Mouse (Mus musculus) forebrain, embryonic 16.5 days (tissue): Measurements from ENCODE around the gene Oscar. TPM values are rescaled to one million over a fixed set of nuclear protein-coding genes. Genes with fewer than 3 reads are reported as not detected.
A peak's percentile ranks its signal among the peaks of the same experiment; 100 is the strongest.

Experiments
- ATAC-seq: fragments of 200-750 bp; cut with Nextera tagmentation; 2 replicates; pipeline ENCODE4 v1.8.0; 2017; ENCODE audit warnings: mild to moderate bottlenecking, moderate library complexity
- H3K27ac ChIP-seq: fragments of 300-500 bp; sonication (generic); 2 replicates; pipeline ENCODE4 v1.5.1; 2014; ENCODE audit warnings: low read length, control low read depth
- H3K27me3 ChIP-seq: fragments of 300-500 bp; sonication (generic); replicated peaks from 2 replicates; pipeline ENCODE4 v1.6.1; 2014; ENCODE audit warnings: low read length; ENCODE audit not compliant: control insufficient read depth, insufficient read depth
- H3K36me3 ChIP-seq: fragments of 300-500 bp; sonication (generic); 2 replicates; pipeline ENCODE4 v1.6.1; 2014; ENCODE audit not compliant: control insufficient read depth, insufficient read depth
- H3K4me1 ChIP-seq: fragments of 300-500 bp; sonication (generic); replicated peaks from 2 replicates; pipeline ENCODE4 v1.6.1; 2014; ENCODE audit warnings: low read length; ENCODE audit not compliant: control insufficient read depth, insufficient read depth
- H3K4me2 ChIP-seq: fragments of 300-500 bp; sonication (generic); 2 replicates; pipeline ENCODE4 v1.6.1; 2014; ENCODE audit warnings: mild to moderate bottlenecking, low read length, control low read depth
- H3K4me3 ChIP-seq: fragments of 300-500 bp; sonication (generic); replicated peaks from 2 replicates; pipeline ENCODE4 v1.5.1; 2014; ENCODE audit warnings: mild to moderate bottlenecking, low read length, control low read depth
- H3K9ac ChIP-seq: fragments of 300-500 bp; sonication (generic); replicated peaks from 2 replicates; pipeline ENCODE4 v1.6.1; 2014; ENCODE audit warnings: low read depth, low read length, control low read depth
- H3K9me3 ChIP-seq: fragments of 300-500 bp; sonication (generic); 2 replicates; pipeline ENCODE4 v1.6.1; 2016; ENCODE audit warnings: low read length; ENCODE audit not compliant: control insufficient read depth
- WGBS: fragments of 180-500 bp; shearing (Covaris S2); extraction: QIAGEN DNeasy Blood & Tissue Kit; methylation state at CpG from one replicate; pipeline ENCODE4 v1.1.7; 2014; 5-methylcytosine and 5-hydroxymethylcytosine counted together
- polyA plus RNA-seq: library from polyadenylated mRNA; unstranded; fragments of >200 nt; fragmentation: Nextera tagmentation; extraction: Ambion mirVana; gene quantifications from 2 replicates; pipeline ENCODE4 v1.2.1, GENCODE M21; 2015

Gene Oscar
- polyA plus RNA-seq, 1 experiment from 2014 or later, result 0.46 TPM

DNA sequence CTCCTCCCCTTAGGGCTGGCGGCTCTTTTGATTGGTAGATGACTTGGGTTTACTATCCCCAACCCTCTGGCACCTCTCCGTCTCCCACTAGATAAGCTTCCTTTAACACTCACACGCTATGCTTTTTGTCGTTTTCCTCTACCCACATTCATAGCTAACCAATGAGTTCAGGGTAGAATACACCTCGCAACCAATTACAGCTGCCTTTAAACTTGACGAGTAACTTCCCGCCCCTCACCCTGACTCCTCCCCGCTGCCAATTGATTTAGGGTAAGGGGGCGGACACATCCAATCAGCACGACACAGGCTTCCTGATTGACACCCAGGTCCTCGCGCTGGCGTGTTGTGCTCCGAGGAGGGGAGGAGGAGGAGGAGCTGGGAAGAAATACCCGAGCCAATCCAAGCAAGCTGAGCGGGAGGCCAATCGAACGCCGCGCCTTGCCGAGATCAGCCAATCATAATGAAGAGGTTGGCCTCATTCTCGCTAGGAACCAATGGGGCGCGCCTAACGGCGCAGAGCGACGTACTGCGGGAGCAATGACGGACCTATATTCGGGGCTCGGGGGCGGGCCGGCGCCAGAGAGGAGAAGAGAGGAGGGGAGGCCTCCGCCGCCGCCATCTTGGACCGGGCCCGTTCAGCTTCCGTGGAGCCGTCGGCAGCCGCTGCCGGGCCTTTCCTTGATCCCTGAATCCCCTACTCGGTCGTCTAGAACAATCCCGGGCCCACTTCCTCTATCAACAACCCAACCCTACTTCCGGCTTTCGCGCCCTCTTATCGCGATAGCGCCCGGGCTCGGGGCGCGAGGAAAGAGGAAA, 28.9 kb upstream of the Oscar start, which contains the start of gene Cnot3:
TSS of gene Cnot3 (plus strand) at position 597 of the 816 bp plus-strand sequence.
- peak within 1 kb of the TSS; percentile 97 for H3K27ac ChIP-seq
- peak; percentile 97 for ATAC-seq
- H3K9ac ChIP-seq, result peak within 1 kb of the TSS; percentile 80
- H3K36me3 ChIP-seq, result peaks cover 9% of the 10 kb centered on the region
- H3K4me2 ChIP-seq, result peak within 1 kb of the TSS; percentile 88
- no peaks in the 10 kb centered on the region for H3K27me3 ChIP-seq
- H3K4me1 ChIP-seq, result peaks cover 37% of the 10 kb centered on the region
- H3K4me3 ChIP-seq, result peak within 1 kb of the TSS; percentile 71
- 0% methylated on average over 48 of the region's 58 CpGs for WGBS
- H3K9me3 ChIP-seq, result no peaks in the 10 kb centered on the region

DNA sequence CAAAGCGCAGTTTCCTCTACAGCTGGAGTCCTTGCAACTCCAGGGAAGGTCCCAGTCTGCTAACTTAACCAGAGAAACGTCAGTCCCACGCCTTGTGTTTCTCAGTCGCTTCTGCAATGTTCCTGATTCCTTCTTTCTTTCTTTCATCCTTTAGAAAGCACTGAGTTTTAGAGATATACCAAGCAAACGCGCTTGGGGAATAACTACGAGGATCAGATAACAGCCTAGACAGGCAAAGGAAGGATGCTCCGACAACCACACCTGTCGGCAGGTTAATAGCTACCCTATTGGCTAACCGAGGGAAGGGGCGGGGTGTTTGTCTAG, 28.4 kb upstream of the Oscar start:
- H3K4me1 ChIP-seq, result peaks cover 37% of the 10 kb centered on the region
- H3K36me3 ChIP-seq, result peaks cover 12% of the 10 kb centered on the region
- peak overlapping the region; percentile 33; the same call in 1 of the 2 replicates for H3K9ac ChIP-seq
- H3K9me3 ChIP-seq, result no peaks in the 10 kb centered on the region
- WGBS, result 1% methylated on average over 11 of the region's 11 CpGs
- no peaks in the 10 kb centered on the region for H3K27me3 ChIP-seq
- peak overlapping the region; percentile 76 for H3K4me2 ChIP-seq
- no peak for ATAC-seq
- H3K4me3 ChIP-seq, result peak overlapping the region; percentile 47
- peak overlapping the region; percentile 62 for H3K27ac ChIP-seq

DNA sequence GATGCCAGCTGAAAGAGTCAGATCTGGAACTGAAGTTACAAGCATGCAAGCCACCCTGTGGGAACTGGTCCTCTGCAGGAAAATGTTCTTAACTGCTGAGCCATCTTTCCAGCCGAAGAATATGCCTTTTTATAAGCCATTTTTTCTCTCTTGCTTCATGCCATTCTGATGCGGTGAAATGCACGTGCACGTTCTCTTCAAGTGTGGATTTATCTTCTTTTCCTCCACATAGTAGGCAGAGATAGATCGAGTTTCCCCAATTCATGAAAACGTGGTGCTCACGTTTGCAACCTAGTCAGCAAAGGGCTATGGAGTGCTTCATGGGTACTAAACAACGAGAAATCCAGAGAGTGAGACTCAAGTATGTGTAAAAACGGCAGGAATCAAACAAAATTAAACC, 27.9 kb upstream of the Oscar start:
- 23% methylated on average over 9 of the region's 9 CpGs for WGBS
- ATAC-seq, result no peak
- H3K27ac ChIP-seq, result no peak overlapping the region

DNA sequence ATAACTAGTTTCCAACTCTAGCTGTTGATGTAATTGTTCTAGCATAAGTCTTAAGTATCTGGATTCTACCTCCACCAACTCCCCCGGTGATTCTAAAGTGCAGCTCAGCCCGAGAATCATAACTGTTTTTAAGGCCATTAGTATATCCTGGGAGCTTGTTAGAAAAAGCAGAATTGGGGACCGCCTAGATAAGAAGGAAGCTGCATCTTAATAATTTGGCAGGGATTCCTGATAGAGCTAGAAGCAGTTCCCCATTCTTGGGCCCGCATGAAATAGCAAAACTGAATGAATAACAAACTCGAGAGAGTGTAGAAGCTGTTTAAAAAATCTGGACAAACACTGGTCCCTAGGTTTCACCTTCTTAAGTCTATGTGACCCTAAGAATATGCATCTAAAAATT, 27.5 kb upstream of the Oscar start:
- Histone ChIP-seq H3K27me3 (no peaks in the 10 kb centered on the region), H3K4me2 (no peak overlapping the region), H3K9me3 (no peaks in the 10 kb centered on the region), H3K36me3 (peaks cover 12% of the 10 kb centered on the region), H3K4me1 (peaks cover 31% of the 10 kb centered on the region), H3K4me3 (no peak overlapping the region), H3K27ac (no peak overlapping the region), H3K9ac (no peak overlapping the region)
- no peak for ATAC-seq
- 73% methylated on average over 5 of the region's 5 CpGs for WGBS

More for the DNA sequence above, 27.9 kb upstream of the Oscar start:
- H3K9me3 ChIP-seq, result no peaks in the 10 kb centered on the region
- peaks cover 34% of the 10 kb centered on the region for H3K4me1 ChIP-seq
- H3K9ac ChIP-seq, result no peak overlapping the region; the same call in 1 of the 2 replicates
- peaks cover 12% of the 10 kb centered on the region for H3K36me3 ChIP-seq
- no peaks in the 10 kb centered on the region for H3K27me3 ChIP-seq
- H3K4me2 ChIP-seq, result peak overlapping the region; percentile 76
- peak overlapping the region; percentile 47 for H3K4me3 ChIP-seq

DNA sequence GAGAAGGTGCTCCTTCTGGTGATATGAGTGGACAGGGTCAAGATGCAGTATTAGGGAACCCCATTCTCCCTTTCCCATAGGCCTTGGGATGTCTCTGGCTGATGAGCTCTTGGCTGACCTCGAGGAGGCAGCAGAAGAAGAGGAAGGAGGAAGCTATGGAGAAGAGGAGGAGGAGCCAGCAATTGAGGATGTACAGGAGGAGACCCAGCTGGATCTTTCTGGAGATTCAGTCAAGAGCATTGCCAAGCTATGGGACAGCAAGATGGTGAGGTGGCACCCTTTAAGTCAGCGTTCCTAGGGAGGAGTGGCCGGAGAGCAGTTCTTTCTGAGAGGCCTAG, 14.5 kb upstream of the Oscar start:
- Histone ChIP-seq H3K4me2 (peak overlapping the region; percentile 81), H3K27ac (no peak overlapping the region), H3K9ac (peak overlapping the region; percentile 74), H3K27me3 (no peaks in the 10 kb centered on the region), H3K4me3 (peak overlapping the region; percentile 75), H3K9me3 (no peaks in the 10 kb centered on the region), H3K4me1 (peaks cover 26% of the 10 kb centered on the region), H3K36me3 (peaks cover 3% of the 10 kb centered on the region; the same call in 1 of the 2 replicates)
- WGBS, result 65% methylated on average over 3 of the region's 3 CpGs
- ATAC-seq, result no peak

DNA sequence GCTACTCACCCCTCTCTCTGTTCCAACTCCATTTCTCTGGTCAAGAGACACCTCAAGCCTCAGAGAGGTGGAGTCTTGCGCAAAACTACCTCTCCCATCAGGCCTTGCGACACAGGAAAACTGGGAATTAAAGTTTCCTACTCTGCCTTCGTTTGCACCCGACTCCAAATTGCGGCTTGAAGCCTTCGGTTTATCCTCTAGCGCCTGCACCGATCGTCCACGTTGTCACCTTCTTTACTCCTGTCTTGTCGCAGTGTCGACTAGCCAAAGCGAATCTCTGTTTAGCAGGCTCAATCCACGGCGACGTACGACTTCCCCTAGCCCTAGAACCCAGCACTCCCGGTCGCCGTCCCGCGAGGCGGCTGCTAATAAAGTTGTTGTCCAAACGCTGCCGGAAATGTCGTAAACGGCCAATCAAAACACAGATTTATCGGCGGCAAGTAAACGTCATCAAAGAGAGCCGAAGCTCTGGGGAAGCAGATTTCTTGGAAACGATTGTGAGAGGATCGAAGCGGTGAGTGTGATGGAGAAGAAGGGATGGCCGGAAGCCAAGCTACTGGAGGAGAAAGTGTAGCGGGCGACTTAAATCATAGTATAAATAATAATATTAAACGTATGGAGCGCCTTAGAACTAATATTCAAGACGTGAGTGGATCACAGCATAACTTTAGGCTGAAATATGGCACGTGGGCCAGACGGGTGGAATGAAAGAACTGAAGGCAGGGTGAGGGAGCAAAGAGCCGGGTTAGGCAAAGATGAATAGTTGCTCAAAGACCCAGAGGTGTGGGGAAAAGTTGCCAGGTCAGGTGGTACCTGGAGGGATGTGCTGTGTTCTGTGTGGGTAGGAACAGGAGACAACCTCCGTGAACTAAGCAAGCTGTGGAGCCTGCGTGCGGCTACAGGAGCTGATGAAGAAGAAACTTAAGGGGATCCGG, 13.9 kb upstream of the Oscar start, which contains the start of the genes Tfpt and Prpf31:
TSS of gene Tfpt (minus strand) at position 387 of the 935 bp plus-strand sequence.
TSS of gene Prpf31 (plus strand) at position 443 of the 935 bp plus-strand sequence.
- peak within 1 kb of the TSS; percentile 99 for H3K4me2 ChIP-seq
- H3K4me1 ChIP-seq, result peaks cover 26% of the 10 kb centered on the region
- peaks cover 2% of the 10 kb centered on the region; the same call in 1 of the 2 replicates for H3K36me3 ChIP-seq
- ATAC-seq, result peak; percentile 88
- peak within 1 kb of the TSS; percentile 75 for H3K4me3 ChIP-seq
- H3K9me3 ChIP-seq, result no peaks in the 10 kb centered on the region
- no peaks in the 10 kb centered on the region for H3K27me3 ChIP-seq
- H3K27ac ChIP-seq, result peak within 1 kb of the TSS; percentile 81
- under 1% methylated on average over 47 of the region's 47 CpGs for WGBS
- H3K9ac ChIP-seq, result peak within 1 kb of the TSS; percentile 74

DNA sequence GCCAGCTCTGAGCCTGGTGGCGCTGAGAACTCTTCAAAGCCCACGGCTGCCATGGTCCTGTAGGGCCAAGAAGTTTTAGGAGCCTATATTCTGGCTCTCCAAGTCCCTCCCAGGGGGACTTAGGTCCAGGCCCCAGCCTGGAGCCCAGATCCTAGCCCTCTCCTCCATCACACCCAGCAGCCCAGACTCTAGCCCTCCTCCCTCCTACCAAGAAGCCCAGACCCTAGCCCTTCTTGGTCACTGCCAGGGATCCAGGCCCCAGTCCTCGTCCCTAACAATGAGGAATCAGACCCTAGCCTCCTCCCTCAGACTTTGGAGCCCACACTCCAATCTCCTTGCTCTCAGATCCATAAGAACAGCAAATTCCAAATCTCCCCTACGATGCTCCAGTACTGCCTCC, 13.1 kb upstream of the Oscar start:
- peak overlapping the region; percentile 68 for H3K9ac ChIP-seq
- peak overlapping the region; percentile 75 for H3K4me3 ChIP-seq
- 40% methylated on average over 4 of the region's 4 CpGs for WGBS

DNA sequence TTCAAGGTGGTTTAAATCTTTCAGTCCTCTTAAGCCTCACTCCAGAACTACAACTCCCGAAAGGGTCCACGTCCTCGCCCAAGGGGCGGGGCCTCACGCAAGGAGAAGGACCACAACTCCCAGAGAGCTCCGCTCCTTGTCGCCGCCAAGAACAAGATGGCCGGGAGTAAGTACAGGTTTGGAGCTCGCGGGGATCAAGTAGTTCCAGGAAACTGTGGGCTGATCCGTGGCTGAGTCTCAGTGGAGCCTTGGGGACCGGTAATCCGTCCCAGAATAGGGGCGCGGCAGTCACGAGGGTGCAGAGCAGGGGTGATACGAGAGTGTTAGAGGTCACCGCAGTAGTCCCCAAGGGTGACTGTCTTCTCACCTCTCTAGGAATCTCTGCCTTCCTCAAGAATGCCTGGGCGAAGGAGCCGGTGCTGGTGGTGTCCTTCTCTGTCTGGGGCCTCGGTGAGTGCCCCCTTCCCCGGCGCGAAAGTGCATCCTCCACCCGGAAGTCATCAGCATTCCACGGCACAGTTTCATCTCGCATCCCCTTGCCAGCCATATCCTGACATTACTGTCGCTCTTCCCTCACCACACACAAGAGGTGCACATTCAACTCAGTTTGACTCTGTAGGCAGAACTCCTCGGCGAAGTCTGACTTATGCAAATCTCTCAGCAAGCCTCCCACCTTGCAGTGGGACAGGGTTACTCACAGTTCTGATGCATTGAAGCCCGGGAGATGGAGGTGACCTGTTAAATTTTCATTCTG, 1.5 kb upstream of the Oscar start, which contains the start of gene Ndufa3:
TSS of gene Ndufa3 (plus strand) at position 132 of the 754 bp plus-strand sequence.
- H3K9me3 ChIP-seq, result no peaks in the 10 kb centered on the region
- H3K4me2 ChIP-seq, result peak within 1 kb of the TSS; percentile 69
- peak; percentile 98 for ATAC-seq
- H3K9ac ChIP-seq, result peak within 1 kb of the TSS; percentile 81
- peaks cover 6% of the 10 kb centered on the region for H3K4me1 ChIP-seq
- no peaks in the 10 kb centered on the region for H3K27me3 ChIP-seq
- peak within 1 kb of the TSS; percentile 33; the same call in 1 of the 2 replicates for H3K27ac ChIP-seq
- WGBS, result under 1% methylated on average over 32 of the region's 32 CpGs
- H3K36me3 ChIP-seq, result peaks cover 7% of the 10 kb centered on the region
- peak within 1 kb of the TSS; percentile 61 for H3K4me3 ChIP-seq

More for the DNA sequence above, 13.1 kb upstream of the Oscar start:
- Histone ChIP-seq H3K4me1 (peaks cover 26% of the 10 kb centered on the region), H3K4me2 (peak overlapping the region; percentile 99), H3K27me3 (no peaks in the 10 kb centered on the region), H3K36me3 (peaks cover 8% of the 10 kb centered on the region), H3K27ac (peak overlapping the region; percentile 81; the same call in 1 of the 2 replicates), H3K9me3 (no peaks in the 10 kb centered on the region)
- ATAC-seq, result peak; percentile 49
